Mouse (Mus musculus): Measurements from ENCODE around the gene Cep295nl. TPM values are rescaled to one million over a fixed set of nuclear protein-coding genes. Genes with fewer than 3 reads are reported as not detected.
A peak's percentile ranks its signal among the peaks of the same experiment; 100 is the strongest.

Gene Cep295nl
- polyA plus RNA-seq, 1 experiment, result 0.45 TPM

DNA sequence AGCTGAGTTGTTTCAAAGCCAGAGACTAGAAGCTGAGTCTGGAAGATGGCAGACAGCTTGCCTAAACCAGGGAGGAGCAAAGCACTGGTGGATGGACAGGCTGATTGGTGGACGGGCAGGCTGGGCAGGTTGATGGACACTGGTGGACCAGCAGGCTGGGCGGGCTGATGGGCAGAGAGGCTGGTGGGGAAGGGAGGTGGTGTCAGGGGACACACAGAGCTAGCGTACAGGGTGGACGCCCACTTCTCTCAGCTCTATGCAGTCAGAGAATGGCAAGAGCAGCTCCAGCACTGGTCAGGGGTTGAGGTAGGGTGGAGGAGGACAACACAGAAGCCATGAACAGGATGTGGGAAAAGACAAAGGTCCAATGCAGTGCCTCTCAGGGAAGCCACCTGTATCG, 27.0 kb upstream of the Cep295nl start:
- DNase-seq (ENCODE audit: low read depth), result no peak
- TF ChIP-seq POLR2A (IDR thresholded peaks at IDR 0.05; ENCODE audit: borderline replicate concordance, extremely low read depth, insufficient read depth, insufficient read length, poor library complexity, severe bottlenecking), result no peak
- no peak for TF ChIP-seq CTCF (IDR thresholded peaks at IDR 0.05; ENCODE audit: borderline replicate concordance, extremely low read depth, insufficient read depth, insufficient read length)

DNA sequence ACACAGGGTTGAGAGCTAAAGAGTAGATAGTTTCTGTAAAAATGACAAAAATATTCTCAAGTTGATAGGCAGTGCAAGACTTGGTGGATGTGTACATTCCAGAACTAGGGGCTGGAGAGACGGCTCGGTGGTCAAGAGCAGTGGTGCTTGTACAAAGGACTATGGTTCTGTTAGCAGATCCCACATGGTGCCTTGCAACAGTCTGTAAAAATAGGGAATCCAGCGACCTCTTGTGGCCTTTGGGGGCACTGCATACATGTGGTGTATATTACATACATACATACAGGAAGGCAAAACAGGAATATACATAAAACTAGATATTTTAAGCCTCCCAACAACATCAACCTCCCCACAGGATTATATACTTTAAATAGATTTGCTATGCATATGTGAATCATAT, 26.0 kb upstream of the Cep295nl start:
- TF ChIP-seq POLR2A (IDR thresholded peaks at IDR 0.05; ENCODE audit: borderline replicate concordance, extremely low read depth, insufficient read depth, insufficient read length, poor library complexity, severe bottlenecking) (no peak), CTCF (IDR thresholded peaks at IDR 0.05; ENCODE audit: borderline replicate concordance, extremely low read depth, insufficient read depth, insufficient read length) (peak; percentile 29; the same call in 1 of the 2 replicates)
- DNase-seq (ENCODE audit: low read depth), result peak; percentile 32

DNA sequence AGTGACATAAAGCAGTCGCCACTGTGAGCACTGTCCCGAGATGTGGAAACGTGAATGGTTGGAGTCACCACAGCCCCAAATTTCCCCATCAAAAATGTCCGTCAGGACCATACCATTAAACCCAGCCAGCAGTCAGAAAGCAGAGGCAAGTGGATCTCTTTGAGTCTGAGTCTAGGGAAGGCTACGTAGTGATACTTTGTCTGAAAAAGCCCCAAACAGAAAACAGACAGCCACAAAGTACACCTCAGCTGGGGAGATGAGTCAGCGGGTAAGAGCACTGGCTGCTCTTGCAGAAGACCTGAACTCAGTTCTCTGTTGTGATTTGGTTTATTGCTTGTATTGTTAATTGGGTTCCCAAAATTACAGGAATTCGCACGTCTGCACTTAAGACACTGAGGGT, 24.3 kb upstream of the Cep295nl start:
- no peak for DNase-seq (ENCODE audit: low read depth)
- TF ChIP-seq CTCF (IDR thresholded peaks at IDR 0.05; ENCODE audit: borderline replicate concordance, extremely low read depth, insufficient read depth, insufficient read length), result no peak
- no peak for TF ChIP-seq POLR2A (IDR thresholded peaks at IDR 0.05; ENCODE audit: borderline replicate concordance, extremely low read depth, insufficient read depth, insufficient read length, poor library complexity, severe bottlenecking)

DNA sequence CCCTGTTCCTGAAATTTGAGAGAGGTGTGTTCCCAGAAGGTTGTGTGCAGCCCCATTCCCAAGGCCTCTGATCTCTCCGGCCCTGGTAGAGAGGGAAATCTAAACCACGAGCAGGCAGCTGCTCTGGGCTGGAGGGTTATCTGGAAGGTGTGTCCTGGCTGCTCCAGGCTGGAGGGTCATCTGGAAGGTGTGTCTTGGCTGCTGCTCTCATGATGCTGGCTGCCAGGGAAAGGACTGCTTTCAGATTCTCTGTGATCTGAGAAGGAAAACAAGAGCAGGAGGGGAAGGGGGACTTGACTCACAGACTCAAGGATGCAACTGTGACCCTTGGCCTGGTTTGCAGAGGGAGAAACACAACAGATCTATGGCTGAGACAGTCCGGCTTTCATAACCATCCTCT, 23.8 kb upstream of the Cep295nl start:
- TF ChIP-seq POLR2A (IDR thresholded peaks at IDR 0.05; ENCODE audit: borderline replicate concordance, extremely low read depth, insufficient read depth, insufficient read length, poor library complexity, severe bottlenecking) (no peak), CTCF (IDR thresholded peaks at IDR 0.05; ENCODE audit: borderline replicate concordance, extremely low read depth, insufficient read depth, insufficient read length) (no peak)
- no peak for DNase-seq (ENCODE audit: low read depth)

DNA sequence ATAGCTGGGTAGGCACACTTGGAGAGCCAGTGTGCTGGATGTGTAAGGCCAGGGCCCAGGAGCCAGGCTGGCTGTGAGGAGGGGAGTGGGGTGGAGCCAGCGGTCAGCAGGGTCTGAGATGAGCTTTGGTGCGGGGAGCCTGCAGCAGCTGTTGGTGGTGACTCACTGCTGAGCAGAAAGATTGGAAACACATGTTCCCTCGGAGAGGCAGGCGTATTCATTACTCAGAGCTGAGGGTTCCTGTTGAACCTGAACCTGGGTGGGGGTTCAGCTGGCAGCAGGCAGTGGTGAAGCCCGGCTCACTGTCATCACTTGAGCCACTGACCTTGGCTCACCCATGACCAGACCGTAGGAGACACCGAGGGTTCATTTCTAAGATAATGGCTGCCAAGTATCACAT, 22.9 kb upstream of the Cep295nl start:
- TF ChIP-seq POLR2A (IDR thresholded peaks at IDR 0.05; ENCODE audit: borderline replicate concordance, extremely low read depth, insufficient read depth, insufficient read length, poor library complexity, severe bottlenecking) (no peak), CTCF (IDR thresholded peaks at IDR 0.05; ENCODE audit: borderline replicate concordance, extremely low read depth, insufficient read depth, insufficient read length) (no peak)
- DNase-seq (ENCODE audit: low read depth), result no peak

DNA sequence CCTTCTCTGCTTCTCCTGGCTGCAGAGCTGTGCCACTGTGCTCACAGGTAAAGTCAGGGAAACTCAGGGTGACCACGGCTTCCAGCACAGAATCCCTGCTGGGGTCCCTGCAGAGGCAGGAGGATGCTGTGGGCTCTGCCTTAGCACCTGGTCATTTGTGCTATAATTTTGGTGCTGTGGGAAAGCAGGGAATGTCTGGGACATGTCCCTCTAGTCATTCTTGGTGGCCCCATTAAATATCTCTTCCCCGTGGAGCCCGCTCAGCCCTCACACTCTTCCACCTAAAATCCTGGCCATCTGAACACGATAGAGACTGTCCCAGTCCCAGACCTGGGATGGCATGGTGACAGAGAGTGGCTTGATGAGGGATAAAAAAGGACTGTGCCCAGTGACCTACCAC, 21.7 kb upstream of the Cep295nl start:
- TF ChIP-seq POLR2A (IDR thresholded peaks at IDR 0.05; ENCODE audit: borderline replicate concordance, extremely low read depth, insufficient read depth, insufficient read length, poor library complexity, severe bottlenecking) (no peak), CTCF (IDR thresholded peaks at IDR 0.05; ENCODE audit: borderline replicate concordance, extremely low read depth, insufficient read depth, insufficient read length) (no peak)
- DNase-seq (ENCODE audit: low read depth), result no peak

DNA sequence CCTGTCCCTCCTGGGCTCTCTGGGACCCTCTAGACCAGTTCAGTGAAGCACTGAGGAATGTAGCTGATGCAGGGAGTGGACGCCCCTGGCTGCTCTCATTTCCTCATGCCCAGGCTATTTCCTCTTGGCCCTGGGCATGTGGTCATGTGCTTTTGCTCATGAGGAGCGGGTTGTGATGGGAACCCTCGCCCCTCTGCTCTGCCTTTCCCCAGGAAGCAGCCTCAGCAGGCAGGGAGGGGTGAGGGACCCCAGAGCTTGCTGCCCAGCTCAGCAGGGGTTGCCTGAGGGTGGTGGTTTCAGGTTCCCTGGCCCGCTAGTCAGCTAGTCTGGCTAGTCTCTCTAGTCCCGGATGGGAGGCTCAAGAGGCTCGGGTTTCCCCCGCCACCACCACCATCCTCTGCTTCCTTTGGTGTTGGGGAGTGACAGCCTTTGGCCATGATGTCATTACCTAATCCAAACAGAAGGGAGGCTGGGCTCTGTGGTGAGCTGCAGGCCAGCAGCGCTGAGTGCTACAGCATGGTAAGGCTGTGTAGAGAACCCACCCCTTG, 20.7 kb upstream of the Cep295nl start:
- DNase-seq (ENCODE audit: low read depth), result peak; percentile 32

DNA sequence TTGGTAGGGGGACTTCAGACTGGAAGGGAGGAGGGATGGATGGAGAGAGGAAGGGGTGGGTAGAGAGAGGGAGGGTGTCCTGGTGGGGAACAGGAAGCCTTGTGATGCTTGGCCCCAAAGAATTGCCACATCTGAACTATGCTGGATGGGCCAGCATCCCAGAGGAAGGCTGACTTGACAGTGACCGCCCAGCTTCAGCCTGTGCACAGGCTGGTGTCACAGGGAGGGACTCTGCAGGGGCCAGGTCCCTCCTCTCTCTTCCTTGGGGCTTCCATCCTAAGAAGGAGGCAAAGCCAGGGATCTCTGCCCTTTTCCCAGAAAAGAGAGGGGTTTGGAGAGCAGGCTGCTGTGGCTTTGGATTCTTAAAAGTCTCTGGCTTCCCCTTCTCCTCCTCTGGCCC, 20.2 kb upstream of the Cep295nl start:
- TF ChIP-seq POLR2A (IDR thresholded peaks at IDR 0.05; ENCODE audit: borderline replicate concordance, extremely low read depth, insufficient read depth, insufficient read length, poor library complexity, severe bottlenecking) (no peak), CTCF (IDR thresholded peaks at IDR 0.05; ENCODE audit: borderline replicate concordance, extremely low read depth, insufficient read depth, insufficient read length) (no peak)
- no peak for DNase-seq (ENCODE audit: low read depth)

More for the DNA sequence above, 20.7 kb upstream of the Cep295nl start:
- TF ChIP-seq POLR2A (IDR thresholded peaks at IDR 0.05; ENCODE audit: borderline replicate concordance, extremely low read depth, insufficient read depth, insufficient read length, poor library complexity, severe bottlenecking), result no peak
- TF ChIP-seq CTCF (IDR thresholded peaks at IDR 0.05; ENCODE audit: borderline replicate concordance, extremely low read depth, insufficient read depth, insufficient read length), result no peak

DNA sequence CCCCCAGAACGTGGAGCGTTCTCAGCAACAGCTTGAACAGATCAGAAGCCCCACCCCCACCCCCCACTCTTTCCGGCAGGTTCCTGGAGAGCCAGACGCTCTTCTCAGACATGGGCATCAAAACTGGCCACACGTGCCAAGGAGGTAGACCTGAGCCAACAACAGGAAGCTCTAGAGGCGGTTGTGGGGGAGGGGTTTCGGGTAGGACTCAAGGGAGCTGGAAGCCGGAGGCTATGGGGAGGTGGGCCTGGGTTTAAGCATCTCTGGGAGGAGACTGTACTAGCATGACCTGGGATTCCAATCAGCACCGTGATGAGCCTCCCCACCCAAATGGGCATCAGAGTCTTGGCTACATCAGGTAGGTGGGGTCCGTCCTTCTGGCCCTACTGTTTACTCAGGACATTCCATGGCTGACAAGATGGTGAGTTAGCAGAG, 18.6 kb upstream of the Cep295nl start:
- TF ChIP-seq POLR2A (IDR thresholded peaks at IDR 0.05; ENCODE audit: borderline replicate concordance, extremely low read depth, insufficient read depth, insufficient read length, poor library complexity, severe bottlenecking) (no peak), CTCF (IDR thresholded peaks at IDR 0.05; ENCODE audit: borderline replicate concordance, extremely low read depth, insufficient read depth, insufficient read length) (no peak)
- peak; percentile 85 for DNase-seq (ENCODE audit: low read depth)

DNA sequence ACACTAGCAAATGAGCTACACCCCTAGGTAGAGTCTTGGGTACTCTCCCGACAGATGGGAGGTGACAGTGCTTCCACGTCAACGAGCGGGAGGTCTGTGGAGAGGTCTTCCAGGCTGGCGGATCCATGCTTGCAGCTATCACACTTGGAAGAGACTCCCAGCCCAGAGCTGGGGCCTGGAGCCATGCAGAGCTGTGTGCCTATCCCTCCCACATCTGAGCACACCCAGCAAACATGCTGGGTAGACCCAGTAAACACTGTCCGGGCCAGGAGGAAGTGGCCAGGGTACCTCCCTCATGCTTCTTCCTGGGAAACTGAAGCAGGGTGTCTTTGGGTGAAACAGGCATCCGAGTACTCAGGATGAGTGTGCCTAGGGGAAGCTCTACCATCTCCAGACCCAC, 18.2 kb upstream of the Cep295nl start:
- DNase-seq (ENCODE audit: low read depth), result peak; percentile 37
- TF ChIP-seq CTCF (IDR thresholded peaks at IDR 0.05; ENCODE audit: borderline replicate concordance, extremely low read depth, insufficient read depth, insufficient read length) (no peak), POLR2A (IDR thresholded peaks at IDR 0.05; ENCODE audit: borderline replicate concordance, extremely low read depth, insufficient read depth, insufficient read length, poor library complexity, severe bottlenecking) (no peak)

DNA sequence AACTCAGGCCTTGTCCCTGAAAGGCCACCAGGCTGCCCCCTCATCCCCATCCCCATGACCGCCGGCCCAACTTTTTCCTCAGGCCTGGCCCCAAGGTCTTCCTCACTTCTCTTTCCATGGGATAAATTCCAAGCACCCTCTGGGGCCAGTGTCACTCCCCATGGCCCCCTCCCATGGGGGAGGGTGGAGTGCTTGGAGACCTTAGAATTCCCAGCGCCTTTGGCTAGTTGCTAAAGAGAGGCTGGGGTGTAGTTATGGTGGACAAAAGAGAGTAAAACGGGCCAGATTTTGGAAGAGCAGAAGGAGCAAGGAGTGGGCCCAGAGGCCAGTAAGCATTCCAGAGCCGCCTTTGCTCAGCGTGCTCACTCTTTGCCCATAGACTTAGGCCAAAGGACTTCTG, 13.3 kb upstream of the Cep295nl start, which contains the start of gene Timp2:
Gene Timp2, minus strand, starts transcription at position 101 of the 400 bp plus-strand sequence.
- TF ChIP-seq POLR2A (IDR thresholded peaks at IDR 0.05; ENCODE audit: borderline replicate concordance, extremely low read depth, insufficient read depth, insufficient read length, poor library complexity, severe bottlenecking), result no peak
- no peak for TF ChIP-seq CTCF (IDR thresholded peaks at IDR 0.05; ENCODE audit: borderline replicate concordance, extremely low read depth, insufficient read depth, insufficient read length)
- no peak for DNase-seq (ENCODE audit: low read depth)

DNA sequence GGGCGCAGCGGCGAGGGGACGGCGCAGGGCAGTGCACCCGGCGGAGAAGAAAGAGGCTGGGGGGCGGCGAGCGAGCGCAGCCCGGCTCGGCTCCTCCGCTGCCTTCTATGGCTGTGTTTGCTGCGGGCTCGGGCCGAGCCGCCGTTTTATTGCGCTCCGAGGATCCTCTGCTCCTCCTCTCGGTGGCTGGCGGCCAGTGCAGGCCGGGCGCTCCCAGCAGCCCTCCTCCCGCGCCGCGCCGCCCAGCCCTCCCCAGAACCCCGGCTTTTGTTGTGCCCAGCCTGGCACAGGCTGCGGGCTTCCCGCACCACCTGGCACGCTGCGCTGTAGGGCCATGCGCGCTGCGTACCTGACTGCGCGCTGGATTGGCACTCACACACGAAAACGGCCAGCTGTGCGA, 12.9 kb upstream of the Cep295nl start:
- DNase-seq (ENCODE audit: low read depth), result peak; percentile 96
- peak; percentile 70 for TF ChIP-seq CTCF (IDR thresholded peaks at IDR 0.05; ENCODE audit: borderline replicate concordance, extremely low read depth, insufficient read depth, insufficient read length)
- TF ChIP-seq POLR2A (IDR thresholded peaks at IDR 0.05; ENCODE audit: borderline replicate concordance, extremely low read depth, insufficient read depth, insufficient read length, poor library complexity, severe bottlenecking), result peak; percentile 91

Measured in brain, embryonic 14.5 days (tissue).